Mouse (Mus musculus) cerebellum, adult 2 months (tissue): ENCODE results near the gene Vapb.

Experiments
- CTCF ChIP-seq: fragments of 200-500 bp; IDR thresholded peaks from 2 replicates; pipeline ENCODE4 v1.5.1; 2011; ENCODE audit warnings: low read depth, mild to moderate bottlenecking, control low read depth, low read length, moderate library complexity, borderline replicate concordance; ENCODE audit not compliant: insufficient read depth
- POLR2A ChIP-seq: fragments of 200-500 bp; IDR thresholded peaks from 2 replicates; pipeline ENCODE4 v1.6.1; 2011; ENCODE audit warnings: low read length, control low read depth, borderline replicate concordance; ENCODE audit not compliant: insufficient read depth

DNA sequence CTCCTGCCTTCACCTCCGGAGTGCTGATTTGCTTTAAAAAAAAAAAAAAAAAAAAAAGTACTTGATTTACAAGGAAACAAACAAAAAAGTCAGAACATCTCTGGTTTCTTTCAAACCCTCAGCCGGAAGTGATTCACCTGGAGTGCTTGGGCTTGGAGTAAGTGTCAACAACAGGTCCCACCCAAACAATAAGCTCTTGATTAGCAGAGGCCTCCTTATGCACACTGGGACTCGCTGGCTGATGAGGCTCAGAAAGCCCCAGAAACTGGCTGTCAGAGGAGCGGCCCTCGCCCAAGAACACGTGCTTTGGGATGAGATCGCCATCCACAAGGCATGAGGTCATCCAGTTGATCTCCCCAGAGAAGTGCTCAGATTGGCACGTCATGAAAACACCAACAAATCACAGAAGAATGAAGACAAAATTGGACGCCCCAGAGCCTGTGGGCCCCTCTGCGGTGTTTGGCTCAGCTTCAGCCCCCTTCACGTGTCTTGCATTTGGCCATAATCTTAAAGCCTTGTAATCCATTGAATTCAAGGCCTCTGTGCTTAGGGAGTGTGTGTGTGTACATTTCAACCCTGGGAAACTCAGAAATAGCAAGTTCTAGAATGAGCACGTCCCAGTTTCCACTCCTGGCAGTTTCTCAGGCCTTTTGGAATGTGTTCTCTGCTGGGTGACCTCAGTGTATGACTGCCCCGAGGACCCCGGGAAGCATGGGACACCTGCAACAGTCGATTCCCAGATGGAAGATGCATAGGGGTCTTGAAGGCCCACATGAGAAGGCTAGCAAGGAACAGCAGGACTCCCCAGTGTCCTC lies 72.9 kb downstream of the Vapb start:
- TF ChIP-seq POLR2A, result no peak
- TF ChIP-seq CTCF, result no peak
